Mouse (Mus musculus) cerebellum, adult (tissue): ENCODE results near the gene Spns2.
"Not testable (repeated sequence)": the region's sequence is repeated elsewhere in the genome, so short reads cannot be mapped to it uniquely, and the experiment has no call there.

ENCODE experiments used
- ATAC-seq: cut with Nextera tagmentation; 2 replicates; pipeline ENCODE4 v1.9.2; 2017; ENCODE audit warnings: mild to moderate bottlenecking, moderate library complexity, mixed read lengths; ENCODE audit not compliant: insufficient number of reproducible peaks, low FRiP score, low TSS enrichment

Gene Spns2

DNA sequence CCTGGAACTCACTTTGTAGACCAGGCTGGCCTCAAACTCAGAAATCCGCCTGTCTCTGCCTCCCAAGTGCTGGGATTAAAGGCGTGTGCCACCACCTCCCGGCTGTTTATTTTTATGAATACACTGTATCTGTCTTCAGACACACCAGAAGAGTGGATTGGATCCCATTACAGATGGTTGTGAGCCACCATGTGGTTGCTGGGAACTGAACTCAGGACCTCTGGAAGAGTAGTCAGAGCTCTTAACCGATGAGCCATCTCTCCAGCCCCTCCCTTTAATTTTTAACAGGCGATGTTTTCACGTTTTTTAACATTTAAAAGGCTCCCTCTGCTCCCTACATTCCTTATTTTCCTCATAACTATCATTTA is 49.1 kb downstream of the Spns2 start:
- ATAC-seq: not testable (repeated sequence)

DNA sequence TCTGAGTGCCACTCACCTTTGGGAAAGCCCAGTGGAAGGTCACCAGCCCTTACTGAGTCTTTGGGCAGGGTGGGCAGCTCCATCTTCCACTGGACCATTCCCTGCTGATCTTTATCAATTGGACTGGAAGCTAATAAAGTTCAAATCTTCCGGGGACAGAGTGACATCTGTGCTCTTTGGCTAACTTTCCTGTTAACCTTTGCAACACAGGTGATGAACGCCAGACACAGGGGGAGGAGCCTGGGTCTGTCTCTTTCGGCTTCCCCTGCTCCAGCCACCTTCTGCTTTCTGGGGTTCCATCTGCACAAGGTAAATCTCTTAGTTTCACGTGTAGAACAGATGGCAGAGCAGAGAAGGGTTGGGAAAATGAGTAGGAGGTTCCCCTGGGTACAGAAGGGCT is 51.3 kb downstream of the Spns2 start:
- no peak for ATAC-seq

DNA sequence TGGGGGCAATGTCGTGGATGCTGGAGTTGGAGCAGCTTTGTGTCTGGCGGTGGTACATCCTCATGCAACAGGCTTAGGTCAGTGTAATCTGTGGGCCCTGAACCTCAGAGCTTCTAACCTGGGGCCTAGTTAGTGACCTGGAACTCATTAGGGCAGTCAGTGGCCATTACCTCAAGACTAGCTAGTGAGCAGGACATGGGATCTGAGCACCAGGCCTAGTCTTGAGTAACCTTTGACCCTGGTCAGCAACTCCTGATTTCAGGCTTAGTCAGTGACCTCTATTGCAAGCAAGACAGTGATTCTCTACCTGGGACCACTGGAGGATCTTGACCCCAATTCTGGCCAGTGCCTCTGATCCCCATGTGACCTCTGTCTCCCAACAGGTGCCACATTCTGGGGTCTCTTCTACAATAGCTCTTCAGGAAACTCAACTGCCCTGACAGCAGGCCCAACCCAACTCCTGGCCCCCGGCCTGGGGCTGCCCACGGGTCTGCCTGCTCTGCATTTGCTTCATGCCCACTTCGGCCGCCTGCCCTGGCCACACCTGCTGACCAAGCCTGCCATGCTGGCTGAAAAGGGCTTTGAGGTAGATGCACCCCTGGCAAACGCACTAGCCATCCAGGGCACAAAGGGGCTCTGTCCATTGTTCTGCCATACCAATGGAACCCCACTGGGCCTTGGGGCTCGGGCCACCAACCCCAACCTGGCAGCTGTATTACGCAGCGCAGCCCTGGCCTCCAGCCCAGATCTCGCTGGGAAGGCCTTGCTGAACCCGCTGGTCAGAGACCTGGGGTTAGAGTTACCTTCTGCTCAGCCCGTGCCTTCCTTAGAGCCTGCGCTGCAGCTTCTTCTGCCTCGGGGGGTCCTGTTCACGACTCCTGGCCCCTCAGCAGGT is 52.7 kb downstream of the Spns2 start:
- ATAC-seq: no peak

DNA sequence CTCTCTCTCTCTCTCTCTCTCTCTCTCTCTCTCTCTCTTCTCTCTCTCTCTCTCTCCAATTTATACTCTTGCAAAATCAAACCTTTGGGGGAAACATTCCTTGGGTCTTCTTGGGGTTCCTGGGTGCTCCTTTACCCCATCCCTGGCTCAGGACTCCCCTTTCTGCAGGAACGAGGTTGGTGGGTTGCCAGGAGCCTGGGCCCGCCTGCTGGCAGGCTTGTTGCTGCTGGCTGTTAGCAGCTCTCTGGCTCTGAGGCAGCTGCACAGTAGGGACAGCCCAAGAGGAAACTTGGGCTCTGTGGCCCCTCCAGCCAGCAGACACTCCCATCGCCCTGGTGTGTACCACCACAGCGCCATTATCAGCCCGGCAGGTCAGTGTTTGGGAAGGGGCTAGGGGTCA is 53.4 kb downstream of the Spns2 start:
- ATAC-seq: no peak

DNA sequence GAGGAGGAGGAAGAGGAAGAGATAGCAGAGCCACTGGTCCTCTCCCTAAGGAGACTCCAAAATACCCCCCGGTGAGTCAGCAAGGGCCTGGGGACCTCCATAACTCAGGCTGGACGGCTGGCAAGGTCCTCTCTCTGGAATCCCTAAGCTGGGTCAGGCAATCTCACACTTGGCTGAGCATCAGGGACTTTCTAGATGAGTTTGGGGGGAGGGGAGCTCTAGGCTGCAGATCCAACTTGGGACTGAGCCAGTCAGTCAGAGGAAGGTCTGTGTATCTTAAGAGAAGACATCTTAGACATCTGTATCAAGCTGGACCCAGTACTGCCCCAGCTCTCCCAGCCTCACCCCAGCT is 54.0 kb downstream of the Spns2 start:
- no peak for ATAC-seq

DNA sequence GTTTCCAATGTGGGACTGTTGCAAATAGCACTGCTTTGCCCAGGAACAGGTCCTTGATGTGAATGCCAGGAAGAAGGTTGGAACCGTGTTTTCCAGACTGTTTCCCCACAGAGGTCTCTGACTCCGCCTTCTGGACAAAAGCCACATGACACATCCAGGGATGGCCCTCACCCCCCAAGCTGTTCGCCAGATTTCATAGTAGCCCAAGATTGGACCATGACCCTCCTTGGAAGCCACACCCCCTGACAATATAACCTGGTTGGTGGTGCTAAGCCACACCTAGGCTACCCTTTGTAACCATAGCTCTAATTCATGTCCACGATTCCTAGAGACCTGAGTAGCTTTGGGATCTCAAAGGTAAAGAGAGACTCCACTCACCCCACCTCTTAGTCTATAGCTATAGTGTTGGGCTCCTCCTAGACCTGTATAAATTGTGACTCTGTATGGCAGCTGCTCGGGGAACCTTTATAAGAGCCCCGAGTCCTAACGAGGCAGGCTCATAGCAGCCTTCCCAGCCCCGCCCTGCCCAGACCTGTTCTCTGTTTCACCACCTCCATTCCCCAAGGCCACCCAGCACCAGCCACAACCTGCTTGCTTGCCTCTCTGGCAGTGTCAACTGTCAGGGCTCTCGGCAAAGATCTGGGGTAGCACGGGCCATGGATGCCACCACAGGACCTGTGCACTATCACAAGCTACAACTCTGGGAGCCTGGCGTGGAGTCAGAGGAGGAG is 54.6 kb downstream of the Spns2 start, which contains the start of gene Ggt6:
Gene Ggt6 (plus strand): TSS at position 564 of the 731 bp plus-strand sequence.
- no peak for ATAC-seq

DNA sequence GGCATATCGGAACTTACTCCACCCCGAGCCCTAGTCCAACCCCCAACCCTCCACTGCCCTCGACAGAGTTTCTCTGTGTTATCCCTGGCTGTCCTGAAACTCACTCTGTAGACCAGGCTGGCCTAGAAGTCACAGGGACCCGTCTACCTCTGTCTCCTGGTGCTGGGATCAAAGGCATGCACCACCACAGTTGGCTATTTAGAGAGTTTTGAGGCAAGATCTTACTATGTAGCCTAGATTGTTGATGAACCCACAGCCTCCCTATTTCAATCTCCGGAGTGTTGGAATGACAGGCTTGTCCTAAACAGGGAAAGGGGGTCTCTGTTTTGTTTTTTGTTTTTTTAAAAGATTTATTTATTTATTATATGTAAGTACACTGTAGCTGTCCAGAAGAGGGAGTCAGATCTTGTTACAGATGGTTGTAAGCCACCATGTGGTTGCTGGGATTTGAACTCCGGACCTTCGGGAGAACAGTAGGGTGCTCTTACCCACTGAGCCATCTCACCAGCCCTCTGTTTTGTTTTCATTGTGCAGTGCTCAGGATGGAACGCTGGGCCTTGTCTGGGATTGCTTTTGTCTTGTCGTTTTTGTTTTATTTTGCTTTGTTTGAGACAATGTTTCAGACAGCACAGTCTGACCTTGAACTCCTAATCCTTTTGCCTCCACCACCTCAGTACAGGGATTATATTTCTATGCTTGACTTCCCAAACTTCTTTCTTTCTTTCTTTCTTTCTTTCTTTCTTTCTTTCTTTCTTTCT is 59.2 kb downstream of the Spns2 start:
- ATAC-seq: not testable (repeated sequence)

DNA sequence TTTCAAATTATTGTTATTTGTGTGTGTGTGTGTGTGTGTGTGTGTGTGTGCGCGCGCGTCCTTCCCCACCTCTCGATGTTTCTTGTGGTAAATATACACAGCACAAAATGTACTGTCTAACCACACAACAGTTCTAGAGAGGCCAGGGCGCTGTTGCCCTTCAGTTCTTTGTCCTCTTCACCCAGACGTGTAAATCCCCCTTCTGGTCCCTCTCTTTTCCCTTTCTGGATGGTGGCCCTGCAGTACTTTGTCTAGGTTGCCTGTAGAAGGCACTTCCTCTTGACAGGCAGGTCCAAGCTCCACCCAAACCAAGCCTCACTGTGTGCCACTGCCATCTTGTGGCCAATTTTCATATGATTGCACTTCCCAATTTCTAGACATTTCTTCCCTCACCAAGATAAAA is 60.4 kb downstream of the Spns2 start:
- ATAC-seq: no peak

DNA sequence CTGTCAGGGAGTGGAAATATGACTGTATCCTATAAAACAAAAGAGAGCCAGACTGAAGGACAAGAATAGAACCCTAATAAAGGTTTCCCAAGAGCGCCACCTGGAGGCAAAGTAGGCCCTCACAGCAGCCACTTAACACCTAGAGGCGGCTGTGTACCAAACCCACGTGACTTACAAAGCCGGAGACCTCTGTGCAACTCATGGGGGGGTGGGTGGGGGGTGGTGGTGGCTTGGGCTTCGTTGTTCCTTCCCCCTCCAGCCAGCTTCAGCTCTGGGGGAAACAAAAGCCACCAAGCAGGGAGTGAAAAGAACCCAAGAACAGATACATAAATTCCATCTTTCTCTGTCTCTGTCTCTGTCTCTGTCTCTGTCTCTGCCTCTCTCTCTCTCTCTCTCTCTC is 61.0 kb downstream of the Spns2 start:
- ATAC-seq: no peak

DNA sequence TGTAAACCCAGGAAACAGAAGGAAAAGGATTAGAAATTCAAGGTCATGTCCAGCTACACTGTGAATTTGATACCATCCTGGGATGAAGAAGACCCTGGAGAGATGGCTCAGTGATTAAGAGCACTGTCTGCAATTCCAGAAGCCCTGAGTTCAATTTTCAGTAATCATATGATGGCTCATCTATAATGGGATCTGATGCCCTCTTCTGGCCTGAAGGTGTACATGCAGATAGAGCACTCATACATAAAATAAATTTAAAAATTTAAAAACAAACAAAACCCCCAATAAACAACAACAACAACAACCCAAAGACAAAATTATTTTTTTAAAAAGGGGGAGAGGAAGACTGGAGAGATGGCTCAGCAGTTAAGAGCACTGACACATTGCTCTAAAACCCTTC is 62.8 kb downstream of the Spns2 start:
- no peak for ATAC-seq

DNA sequence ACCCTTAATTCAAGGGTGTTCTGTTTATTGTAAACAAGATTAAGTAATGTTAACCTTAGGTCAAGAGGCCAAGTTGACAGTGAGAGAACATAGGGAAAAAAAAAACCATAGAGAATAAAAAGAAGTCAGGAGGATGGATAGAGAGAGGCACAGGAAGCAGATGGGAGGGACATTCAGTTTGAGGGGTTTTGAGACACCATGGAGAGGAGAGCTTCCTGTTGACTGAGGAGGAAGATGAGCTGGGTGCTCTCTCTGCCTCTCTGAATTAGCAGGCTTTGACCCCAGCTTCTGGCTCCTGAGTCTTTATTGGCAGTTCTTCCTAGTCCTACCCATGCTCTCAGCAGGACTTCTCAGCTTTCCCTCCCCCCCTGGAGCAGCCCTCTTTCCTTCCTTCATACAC is 64.5 kb downstream of the Spns2 start:
- ATAC-seq: no peak

DNA sequence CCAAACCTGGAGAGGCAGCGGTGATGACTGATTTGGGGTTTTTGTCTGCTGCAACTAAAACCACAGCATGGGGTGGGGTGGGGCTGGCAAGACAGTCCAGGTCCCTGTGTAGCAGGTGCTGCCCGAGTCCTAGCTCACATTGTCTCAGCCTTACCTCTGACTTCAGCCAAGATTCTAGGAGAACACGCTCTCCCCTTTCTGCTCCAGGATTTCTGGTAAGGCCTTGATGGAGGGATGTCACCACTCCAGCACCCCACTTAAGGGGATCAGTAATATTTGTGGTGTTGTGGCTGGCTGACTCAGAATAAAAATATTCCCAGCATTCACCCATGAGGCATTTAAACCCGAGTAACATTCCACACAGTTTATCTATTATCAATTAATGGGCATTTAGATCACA is 66.0 kb downstream of the Spns2 start:
- no peak for ATAC-seq

DNA sequence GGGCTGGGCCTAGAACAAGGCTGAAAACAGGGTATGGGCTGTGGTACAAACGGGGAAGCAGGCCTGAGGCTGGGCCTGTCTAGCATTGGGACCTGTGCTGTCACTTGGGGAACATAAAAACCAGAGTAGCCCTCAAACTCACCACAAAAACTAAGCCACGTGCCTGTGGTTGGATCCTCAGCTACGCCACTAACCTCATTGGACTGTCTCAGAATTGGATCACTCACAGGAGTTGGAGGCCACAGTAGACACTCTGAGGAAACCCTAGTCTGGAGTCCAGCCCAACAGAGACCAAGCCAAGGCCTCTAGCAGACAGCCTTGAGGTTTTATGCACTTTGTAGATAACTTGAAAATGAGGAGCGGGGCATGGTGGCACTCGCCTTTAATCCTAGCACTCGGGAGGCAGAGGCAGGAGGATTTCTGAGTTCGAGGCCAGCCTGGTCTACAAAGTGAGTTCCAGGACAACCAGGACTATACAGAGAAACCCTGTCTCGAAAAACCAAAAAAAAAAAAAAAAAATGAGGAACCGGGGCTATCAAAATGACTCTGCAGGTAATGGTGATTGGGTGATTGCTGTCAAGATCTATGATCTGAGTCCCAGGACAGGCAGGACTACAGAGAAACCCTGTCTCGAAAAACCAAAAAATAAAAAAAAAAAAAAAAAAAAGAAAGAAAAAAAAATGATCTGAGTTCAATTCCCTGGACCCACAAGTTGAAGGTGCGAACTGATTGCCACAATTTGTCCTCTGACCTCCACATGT is 68.0 kb downstream of the Spns2 start:
- no peak for ATAC-seq

DNA sequence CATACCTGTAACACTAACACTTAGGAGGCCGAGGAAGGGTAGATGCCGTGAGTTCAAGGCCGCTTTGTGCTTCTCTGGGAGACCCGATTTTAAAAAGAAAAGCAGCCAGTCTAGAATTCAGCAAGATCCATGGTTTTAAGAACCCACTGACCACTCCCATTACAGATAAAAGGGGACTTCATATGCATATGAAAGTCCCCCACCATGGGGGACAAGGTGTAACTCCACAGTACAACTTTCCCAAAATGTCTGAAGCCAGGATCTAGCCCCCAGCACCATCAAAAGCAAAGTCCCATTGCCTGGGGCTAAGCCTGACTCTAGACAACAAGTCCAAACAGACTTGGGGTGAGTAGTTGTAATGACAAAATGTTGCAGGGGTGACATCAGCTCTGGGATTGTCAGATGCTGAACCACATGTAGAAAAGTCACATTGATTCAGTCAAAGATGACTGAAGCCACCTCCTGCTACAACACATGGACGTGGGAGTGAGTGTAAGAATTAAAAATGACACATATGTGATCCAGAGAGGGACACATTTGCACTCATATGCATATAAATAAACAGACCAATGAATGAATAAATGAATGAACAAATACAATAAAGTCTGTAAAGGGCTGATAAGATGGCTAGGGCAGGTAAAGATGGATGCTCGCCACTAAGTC is 69.1 kb downstream of the Spns2 start:
- ATAC-seq: no peak

DNA sequence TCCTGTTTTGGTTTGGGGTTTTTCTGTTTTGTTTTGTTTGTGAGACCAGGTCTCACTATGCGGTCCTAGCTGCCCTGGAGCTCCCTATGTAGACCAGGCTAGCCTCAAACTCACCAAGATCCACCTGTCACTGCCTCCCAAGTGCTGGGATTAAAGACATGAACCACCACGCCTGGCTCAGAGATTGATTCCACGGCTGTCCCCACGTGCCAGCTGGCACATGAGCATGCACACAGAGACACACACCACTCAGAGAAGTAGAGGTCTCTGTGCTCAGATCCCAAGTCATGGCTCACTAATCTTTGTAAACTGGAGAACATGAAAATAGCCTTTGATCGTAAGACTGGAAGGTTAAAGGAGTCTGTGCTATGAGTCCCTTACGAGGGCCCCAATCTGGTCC is 70.7 kb downstream of the Spns2 start:
- no peak for ATAC-seq

DNA sequence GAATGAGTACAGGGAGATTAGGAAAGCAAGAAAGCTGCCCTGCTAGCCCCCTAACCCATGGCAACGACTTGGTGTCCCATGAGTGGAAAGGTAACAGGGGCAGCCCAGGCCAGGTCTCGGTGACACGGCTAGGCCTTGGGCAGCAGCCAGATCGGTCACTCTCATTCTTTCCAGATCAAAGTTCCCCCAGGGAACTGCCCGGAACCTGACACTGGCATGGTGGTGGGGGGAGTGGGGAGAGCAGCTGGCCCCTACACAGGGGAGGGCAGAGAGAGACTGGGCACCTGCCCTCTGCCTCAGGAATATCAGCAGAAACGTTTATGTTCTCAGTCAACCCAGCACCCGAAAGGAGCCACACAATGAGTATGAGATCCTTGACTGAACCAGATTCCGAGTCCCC is 71.5 kb downstream of the Spns2 start:
- ATAC-seq: no peak

DNA sequence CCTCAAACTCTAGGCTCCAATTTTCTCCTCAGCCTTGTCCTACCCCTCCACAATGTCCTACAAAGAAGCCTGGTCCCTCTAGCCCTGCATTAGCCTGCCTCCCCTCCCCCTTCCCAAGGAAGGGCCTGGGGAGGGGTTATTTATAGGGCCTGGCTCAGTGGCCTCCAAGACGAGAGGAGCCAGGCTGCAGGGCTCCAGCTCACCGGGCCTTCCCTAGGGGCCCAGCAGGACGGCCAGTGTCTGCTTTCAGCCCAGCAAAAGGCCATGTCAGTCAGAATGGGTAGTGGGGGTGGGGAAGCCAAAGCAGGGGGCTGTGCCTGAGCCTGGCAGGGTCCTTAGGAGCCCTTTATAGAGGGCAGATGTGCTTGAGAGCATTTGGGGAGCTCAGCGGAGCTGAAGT is 72.3 kb downstream of the Spns2 start:
- ATAC-seq: no peak

DNA sequence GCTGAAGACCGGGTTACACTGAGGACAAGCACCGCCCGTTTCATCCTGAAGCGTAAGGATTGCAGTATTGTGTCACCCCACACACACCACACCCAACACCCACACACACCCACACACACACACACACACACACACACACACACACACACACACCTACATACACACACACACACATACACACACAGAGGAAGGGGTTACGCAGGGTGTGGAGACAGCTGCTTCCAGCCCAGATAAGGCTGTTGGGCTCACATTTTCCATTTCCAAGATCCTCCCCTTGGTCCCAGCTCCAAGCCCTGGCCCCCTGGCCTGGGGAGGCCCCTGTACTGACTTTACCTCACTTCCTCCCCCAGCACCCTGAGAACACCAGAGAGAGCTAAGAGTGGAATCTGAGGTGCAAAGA is 73.0 kb downstream of the Spns2 start:
- ATAC-seq: no peak

DNA sequence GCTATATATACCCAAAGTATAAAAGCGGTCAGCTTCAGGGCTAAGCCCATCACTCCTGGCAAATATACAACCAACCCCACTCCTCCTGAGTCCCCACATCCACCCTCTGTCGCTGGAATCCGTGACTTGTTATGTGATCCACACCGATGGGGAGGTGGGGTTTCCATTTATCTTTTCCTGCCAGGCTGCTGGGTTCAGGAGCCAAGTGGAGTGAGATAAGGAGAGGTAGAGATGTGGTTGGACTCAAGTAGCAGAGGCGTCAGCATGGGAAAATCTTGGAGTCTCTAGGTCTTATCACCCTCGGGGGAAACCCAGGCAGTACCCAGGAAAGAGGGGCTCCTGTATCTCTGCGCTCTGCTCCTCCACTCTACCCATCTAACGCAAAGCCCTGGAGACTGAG is 74.5 kb downstream of the Spns2 start:
- no peak for ATAC-seq

DNA sequence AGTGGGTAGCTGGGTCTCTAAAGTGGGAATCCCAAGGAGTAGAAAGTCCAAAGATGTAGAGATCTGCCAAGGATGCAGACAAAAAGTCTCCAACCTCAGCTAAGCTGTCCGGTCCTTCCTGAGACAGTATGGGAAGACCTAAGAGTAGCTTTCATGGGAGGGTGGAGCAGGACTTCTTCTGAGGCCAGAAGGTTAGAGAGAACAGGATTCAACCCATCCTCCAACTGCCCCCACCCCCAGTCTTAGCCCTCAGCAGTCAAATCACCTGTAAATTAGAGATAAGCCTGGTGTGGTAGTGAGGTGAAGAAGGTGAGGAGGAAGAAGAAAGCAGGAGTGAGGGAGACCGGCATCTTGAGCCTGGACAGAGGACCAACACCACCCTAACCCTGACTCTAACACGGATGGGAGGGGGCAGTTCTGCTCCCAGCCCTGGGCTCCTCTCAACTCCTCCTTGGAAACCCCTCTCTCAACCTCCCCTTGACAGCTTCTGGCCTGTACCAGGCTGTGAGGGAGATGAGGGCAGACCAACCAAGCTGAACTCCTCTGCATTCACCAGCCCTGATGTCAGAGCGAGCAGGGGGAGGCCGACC is 76.0 kb downstream of the Spns2 start:
- no peak for ATAC-seq
